Mouse (Mus musculus): Measurements from ENCODE around the gene Mymx.

Mymx gene

DNA sequence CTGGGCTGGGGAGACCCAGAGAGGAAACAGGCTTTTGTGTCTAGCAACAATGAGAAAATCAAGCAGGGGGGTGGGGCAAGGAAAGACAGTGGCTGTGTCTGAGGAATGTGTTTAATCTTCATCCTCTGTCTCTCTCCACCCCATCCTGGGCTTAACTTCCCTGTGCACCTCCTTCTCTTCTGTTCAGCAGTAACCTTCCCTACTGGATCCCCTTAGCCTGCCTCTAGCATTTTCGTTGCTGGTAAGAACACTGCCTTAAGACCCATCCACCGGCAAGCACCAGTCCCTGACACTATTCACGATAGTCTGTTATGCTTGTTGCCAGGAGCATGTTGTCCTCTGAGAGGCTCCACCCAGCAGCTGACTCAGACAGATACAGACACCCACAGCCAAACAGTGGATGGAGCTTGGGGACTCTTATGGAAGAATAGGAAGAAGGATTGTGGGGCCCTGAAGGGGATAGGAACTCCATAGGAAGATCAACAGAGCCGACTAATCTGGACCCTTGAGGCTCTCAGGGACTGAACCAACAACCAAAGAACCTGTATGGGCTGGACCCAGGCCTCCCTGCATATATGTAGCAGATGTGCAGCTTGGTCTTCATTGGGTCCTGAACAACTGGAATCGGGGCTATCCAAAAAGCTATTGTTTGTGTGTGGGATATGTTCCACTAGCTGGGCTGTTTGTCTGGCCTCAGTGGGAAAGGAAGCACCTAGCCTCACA lies 8.4 kb upstream of the Mymx start:
- no peak for DNase-seq (ENCODE audit: low read depth, low spot score)

GRCm38 (mm10) chr17:45608396-45608795 lies 6.5 kb upstream of the Mymx start:
- DNase-seq (ENCODE audit: low read depth, low spot score) = no peak

- DNase-seq (ENCODE audit: low read depth, low spot score) = no peak
Observed at GRCm38 (mm10) chr17:45606992-45607879, 5.3 kb upstream of the Mymx start.

- DNase-seq (ENCODE audit: low read depth, low spot score) = no peak
Observed at GRCm38 (mm10) chr17:45602984-45603383, 1.1 kb upstream of the Mymx start.

DNA sequence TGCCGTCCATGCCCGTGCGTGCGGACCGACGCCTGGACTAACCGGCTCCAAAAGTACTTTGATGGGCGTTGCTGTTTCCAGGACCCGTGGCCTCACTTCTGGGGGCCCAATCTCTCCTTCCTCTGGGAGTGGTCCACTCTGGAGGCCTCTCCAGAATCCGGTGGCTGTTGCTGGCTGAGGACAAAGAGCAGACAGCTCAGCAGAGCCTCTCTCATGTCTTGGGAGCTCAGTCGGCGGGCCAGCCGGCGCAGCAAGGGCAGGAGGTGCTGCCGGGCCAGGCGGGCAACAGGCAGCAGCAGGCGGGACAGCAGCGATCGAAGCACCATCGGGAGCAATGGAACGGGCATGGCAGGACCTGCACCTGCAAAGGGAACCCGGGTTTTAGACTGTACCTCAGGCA lies 577 bp downstream of the Mymx start:
- no peak for DNase-seq (ENCODE audit: low read depth, low spot score)

GRCm38 (mm10) chr17:45600267-45600666 lies 1.6 kb downstream of the Mymx start:
- DNase-seq (ENCODE audit: low read depth, low spot score) = no peak

DNA sequence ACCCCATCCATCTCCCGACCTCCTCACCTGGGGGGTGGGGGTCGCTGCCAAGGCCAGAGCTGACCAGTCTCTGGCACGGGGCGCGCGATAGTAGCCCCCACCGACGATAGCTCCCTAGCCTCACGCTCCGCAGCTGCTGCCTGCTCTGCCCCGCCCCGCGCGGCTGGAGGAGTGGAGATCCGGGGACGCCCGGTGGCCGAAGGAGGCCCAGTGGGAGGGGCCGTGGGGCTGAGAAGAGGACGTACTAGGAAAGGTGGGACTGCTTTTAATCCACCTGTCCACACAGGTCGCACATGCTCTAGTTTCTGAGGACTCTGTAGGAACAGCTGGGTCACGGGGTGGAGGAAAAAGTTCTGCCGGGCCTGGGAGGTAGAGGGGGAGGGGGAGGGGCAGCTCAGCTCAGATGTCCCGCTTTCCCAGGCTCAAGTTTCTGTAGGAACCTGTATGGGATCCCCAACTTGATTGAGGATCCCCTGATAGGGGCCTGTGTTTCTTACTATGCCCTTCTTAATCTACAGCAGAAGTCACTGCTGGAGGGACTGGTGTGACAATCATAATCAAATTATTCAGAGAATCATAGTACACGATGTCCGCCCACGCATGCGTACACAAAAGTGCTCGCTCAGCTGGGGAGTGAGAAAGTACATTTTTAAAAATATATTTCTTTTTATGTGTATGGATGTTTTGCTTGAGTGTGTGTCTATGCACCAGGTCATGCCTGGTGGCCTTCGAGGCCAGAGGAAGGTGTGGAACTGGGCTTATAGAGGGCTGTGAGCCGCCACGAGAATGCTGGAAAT lies 2.3 kb downstream of the Mymx start, which contains the start of gene Slc29a1:
Gene Slc29a1 (minus strand): TSS at position 161 of the 797 bp plus-strand sequence.
- DNase-seq (ENCODE audit: low read depth, low spot score) = no peak

GRCm38 (mm10) chr17:45598891-45599290 lies 3.0 kb downstream of the Mymx start:
- no peak for DNase-seq (ENCODE audit: low read depth, low spot score)

DNA sequence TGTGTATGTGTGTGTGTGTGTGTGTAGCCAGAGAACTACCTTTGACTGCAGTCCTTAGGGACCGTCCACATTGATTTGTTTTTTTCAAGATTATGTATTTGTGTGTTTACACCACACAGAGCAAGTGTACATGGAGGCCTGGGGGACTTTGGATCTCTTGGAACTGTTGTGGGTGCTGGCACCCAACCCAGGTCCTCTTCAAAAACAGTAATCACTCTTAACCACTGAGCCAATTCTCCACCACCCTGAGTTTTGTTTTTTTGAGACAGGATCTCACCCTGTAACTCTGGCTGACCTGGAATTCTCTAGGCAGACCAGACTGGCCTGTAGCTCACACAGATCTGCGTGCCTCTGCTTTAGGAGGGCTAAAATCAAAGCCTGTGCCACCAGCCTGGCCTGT lies 3.5 kb downstream of the Mymx start:
- DNase-seq (ENCODE audit: low read depth, low spot score) = no peak

- DNase-seq (ENCODE audit: low read depth, low spot score) = no peak
Observed at GRCm38 (mm10) chr17:45597787-45598186, 4.1 kb downstream of the Mymx start.

GRCm38 (mm10) chr17:45596631-45597396 lies 5.1 kb downstream of the Mymx start:
- DNase-seq (ENCODE audit: low read depth, low spot score) = no peak

- DNase-seq (ENCODE audit: low read depth, low spot score) = no peak
Observed at GRCm38 (mm10) chr17:45595736-45596390, 6.0 kb downstream of the Mymx start.

- DNase-seq (ENCODE audit: low read depth, low spot score) = no peak
Observed at GRCm38 (mm10) chr17:45594881-45595735, 6.8 kb downstream of the Mymx start.

DNA sequence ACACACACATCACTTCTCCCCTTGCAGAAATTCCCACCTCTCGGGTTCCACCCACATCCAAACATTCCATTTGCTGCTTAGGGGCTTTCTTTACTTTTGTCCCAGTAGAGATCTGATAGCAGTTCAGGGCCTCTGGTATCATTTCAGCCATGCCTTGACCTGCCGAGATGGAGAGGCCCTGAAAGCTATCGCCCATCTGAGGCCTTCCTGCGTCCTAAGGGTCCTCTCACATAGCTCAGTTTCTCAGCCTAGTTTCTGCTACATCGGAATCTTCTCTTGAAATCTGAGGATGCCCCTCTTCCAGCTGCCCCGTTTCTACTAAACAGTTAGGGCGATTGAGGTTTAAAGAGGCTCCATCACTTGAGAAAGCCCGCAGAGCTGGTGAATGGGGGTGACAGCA lies 7.7 kb downstream of the Mymx start:
- no peak for DNase-seq (ENCODE audit: low read depth, low spot score)

GRCm38 (mm10) chr17:45593479-45593878 lies 8.4 kb downstream of the Mymx start:
- no peak for DNase-seq (ENCODE audit: low read depth, low spot score)

- DNase-seq (ENCODE audit: low read depth, low spot score) = no peak
Observed at GRCm38 (mm10) chr17:45592606-45593431, 9.1 kb downstream of the Mymx start.

DNA sequence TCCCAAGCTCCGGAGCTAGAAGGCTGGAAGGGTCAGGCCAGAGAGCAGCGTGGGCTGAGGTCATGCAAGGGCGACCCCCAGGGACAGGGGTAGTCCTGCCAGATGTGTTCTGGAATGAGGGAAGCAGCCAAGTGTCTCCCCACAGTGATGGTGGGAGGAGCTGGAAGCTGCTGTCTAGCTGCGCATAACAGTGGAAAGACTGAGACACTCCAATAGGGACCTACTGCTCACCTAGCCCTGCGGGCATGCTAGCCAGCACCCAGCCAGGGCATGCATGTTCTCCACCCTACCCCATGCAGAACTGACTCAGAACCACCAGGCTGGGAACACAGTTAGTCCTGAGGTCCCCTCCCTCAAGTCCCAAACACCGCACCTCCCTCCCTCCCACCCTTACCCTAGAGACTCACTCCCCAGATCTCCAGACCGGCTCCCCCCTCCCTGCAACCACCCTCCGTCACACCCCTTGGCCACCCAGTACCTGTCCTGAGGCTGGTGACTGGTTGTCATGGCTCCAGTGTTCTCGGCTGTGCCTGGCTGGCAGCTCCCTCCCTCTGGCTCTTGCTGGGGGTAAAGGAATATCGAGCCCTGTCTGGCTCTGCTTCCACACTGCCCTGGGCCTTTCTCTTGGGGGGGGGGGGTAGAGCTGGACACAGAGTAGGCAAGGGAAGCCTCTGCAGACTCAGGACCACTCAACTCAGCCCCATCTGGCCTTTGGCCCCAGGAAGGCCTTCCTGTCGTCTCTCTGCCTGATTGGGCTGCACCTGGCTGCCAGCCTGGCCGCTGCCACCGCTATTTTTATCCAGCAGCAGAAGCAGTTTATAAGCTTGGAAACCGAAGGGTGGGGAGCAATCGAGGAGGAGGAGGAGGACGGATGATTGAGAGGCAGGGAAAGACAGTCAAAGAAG lies 9.9 kb downstream of the Mymx start:
- no peak for DNase-seq (ENCODE audit: low read depth, low spot score)

- no peak for DNase-seq (ENCODE audit: low read depth, low spot score)
Observed at GRCm38 (mm10) chr17:45590410-45590809, 11.5 kb downstream of the Mymx start.

Measured in retina, postnatal 7 days (tissue).